Mouse (Mus musculus) kidney, adult 2 months (tissue): ENCODE measurements at regions not wholly inside any gene's neighbourhood (a gene's known extent, or its start where the extent isn't known, plus 50 kb on each side); places are given as distances from the start of the nearest gene placed in this dataset.

Experiments used
- CTCF ChIP-seq: fragments of 200-500 bp; conservative IDR thresholded peaks from 2 replicates; pipeline ENCODE4 v1.5.1; 2011; ENCODE audit warnings: low read depth, mild to moderate bottlenecking, control low read depth, low read length, moderate library complexity, mixed read lengths; ENCODE audit not compliant: insufficient read depth, insufficient read length
- POLR2A ChIP-seq: fragments of 200-500 bp; IDR thresholded peaks from one replicate; pipeline ENCODE4 v1.6.1; 2011; ENCODE audit warnings: low read depth, low read length, control low read depth

- TF ChIP-seq POLR2A (no peak), CTCF (no peak)
These were observed 52.8 kb upstream of the Laptm4a start for GRCm38 (mm10) chr12:8868690-8869089.
